Mouse (Mus musculus) ES-CJ7 (cell line): ENCODE measurements around the gene Ptpn11.
A peak's percentile ranks its signal among the peaks of the same experiment; 100 is the strongest.

ENCODE experiments used
- DNase-seq: peaks from one replicate; pipeline ENCODE4 v3.0.0; 2011; ENCODE audit warnings: low read depth, low spot score

The Ptpn11 gene

GRCm38 (mm10) chr5:121184375-121184774, 6.8 kb downstream of the Ptpn11 start:
- no peak for DNase-seq

GRCm38 (mm10) chr5:121183269-121183668, 7.9 kb downstream of the Ptpn11 start:
- no peak for DNase-seq

DNA sequence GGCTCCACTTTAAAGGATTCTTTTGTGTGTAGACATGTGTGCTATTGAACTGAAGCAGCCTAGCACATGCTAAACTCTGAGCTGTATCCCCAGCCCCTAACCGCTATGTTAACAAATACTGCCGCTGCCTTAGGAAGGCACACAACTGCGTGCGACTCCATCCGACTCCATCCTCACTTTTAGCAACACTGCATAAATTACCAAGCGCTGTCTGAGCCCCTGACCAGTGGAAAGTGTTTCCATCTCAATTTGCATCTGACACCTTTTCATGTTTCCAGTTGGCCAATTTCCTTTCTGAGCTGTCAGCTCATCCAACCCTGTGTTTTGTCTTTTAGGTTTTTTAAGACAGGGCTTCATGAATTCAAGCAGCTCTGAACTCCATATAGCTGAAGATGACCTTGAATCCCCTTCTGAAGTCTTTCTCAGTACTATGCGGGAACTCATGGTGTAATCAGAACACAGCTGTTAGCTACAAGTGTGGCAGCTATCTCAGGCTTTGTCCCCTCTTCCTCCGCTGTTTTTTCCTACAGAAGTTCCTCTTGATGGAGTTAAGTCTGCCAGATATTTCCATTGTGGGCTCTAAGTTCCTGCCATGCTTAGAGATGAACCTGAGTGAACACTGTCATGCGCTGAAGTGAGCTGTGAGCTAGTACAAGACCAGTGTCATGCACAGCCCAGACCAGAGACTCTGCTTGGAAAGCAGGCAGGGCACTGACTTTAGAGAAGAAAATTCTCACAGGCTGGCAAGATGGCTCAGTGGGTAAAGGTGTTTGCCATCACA, 11.9 kb downstream of the Ptpn11 start:
- DNase-seq: no peak

- peak; percentile 35 for DNase-seq
Observed at GRCm38 (mm10) chr5:121172835-121173234, 18.4 kb downstream of the Ptpn11 start.

DNA sequence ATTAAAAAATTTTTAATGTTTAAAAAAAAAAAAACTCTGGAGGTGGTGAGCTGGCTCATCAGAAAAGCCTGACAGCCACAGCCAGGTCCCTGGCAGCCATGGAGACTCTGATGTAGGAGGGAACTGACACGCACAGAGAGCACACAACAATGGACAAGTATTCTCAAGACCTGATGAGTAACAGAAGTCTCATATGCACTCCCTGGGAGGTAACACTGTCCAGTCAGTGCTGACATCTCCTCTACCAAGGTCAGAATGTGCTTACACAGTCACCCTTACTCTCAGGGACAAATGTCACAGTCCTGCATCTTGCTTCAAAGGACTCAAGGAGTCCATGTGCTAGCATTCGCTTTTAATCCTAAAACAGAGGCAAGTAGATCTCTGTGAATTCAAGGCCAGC, 21.6 kb downstream of the Ptpn11 start:
- DNase-seq: no peak

GRCm38 (mm10) chr5:121166884-121167283, 24.3 kb downstream of the Ptpn11 start:
- no peak for DNase-seq

- DNase-seq: no peak
Observed at GRCm38 (mm10) chr5:121162923-121163322, 28.3 kb downstream of the Ptpn11 start.

DNA sequence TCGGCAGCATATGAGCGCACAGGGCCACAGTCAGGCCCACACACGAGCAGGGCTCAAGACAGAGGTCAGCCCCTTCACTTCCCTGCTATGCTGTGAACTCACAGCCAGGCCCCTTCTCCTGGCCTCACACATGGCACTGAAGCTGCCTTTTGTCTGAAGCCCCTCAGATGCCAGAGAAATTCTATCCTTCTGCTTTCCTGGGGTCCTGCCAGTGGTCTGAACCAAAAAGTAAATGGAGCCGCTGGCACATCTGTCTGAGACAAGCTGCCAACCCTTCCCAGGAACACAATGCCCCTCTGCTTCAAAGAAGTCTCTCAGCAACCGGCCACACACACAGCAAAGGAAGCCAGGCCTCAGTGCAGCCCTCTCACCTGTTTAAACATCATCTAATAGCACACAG, 28.9 kb downstream of the Ptpn11 start:
- DNase-seq: no peak

DNA sequence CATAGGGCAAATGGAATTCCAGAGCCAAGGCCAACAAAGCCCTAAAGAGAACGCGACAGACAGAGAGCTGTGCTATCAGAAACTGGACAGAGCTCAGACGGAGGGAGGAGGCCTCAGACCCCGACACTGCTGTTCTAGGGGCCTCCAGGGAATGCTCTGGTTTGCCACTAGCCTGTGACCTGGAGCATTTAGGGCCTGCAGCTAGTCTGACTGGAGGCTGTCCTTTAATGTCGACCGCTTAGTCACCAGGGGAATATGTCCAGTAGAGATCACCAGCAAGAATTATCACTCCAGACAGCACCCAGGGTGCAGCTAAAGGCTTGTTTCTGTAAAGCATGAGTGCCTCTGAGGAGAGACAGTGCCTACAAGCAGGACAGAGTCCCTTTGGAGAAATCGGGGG, 32.2 kb downstream of the Ptpn11 start:
- DNase-seq: no peak

GRCm38 (mm10) chr5:121157489-121157888, 33.7 kb downstream of the Ptpn11 start:
- DNase-seq: no peak

GRCm38 (mm10) chr5:121157017-121157416, 34.2 kb downstream of the Ptpn11 start:
- DNase-seq: no peak

GRCm38 (mm10) chr5:121156121-121156520, 35.1 kb downstream of the Ptpn11 start:
- DNase-seq: no peak

DNA sequence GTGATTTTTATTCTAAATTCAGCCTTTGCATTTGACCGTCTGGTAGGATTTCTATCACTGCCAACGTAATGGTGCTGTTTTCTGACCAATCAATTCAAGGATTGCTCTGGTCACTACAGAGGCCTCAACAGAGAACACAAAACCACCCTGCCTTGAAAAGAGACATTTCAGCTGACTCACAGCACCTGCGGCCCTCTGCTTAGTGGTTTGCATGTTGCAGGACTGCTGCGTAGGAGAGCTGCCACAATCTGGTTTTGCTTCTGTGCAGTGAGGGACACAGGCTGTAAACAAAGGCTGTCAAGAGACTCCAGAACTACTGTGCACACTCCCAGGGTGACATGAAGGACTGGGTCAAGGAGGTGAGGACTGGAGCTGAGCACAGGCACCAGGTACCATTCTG, 40.5 kb downstream of the Ptpn11 start:
- no peak for DNase-seq

DNA sequence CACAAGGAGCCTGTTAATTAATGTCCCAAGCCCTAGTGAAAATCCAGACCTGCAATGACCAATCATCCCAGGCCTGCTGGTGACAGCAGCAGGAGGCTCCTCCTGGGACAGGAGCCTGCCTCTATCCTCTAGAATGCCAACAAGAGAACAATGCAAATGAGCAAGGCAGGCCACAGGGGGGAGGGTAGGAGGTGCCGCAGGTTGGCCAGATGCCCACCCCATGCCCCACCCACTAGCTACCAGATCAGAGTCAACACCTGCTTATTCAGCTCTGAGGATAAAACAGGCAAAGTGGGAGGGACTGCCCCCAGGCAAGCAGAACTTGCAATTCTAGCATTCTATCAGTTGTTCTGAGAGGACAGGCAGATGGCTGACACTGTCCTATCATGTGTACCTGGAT, 42.0 kb downstream of the Ptpn11 start:
- peak; percentile 31 for DNase-seq

DNA sequence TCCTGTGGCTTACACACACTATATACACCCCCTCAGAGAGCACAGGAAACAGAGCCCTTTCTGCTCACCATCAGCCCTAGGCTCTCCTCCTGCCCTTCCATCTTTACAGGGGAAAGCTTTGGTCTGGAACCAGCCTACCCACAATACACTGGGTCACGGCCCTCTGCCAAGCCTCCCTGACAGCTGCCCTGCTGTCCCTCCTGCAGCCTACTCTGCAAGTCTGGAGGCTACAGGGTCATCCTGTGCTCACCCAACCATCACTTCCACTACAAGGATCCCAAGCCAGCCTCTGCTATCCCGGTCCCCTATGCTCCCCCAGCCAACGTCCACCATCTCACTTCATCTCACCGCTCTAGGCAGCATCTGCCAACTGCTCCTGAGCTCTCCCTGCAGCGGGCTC, 44.9 kb downstream of the Ptpn11 start:
- no peak for DNase-seq

- no peak for DNase-seq
Observed at GRCm38 (mm10) chr5:121145609-121146008, 45.6 kb downstream of the Ptpn11 start.

GRCm38 (mm10) chr5:121144441-121145238, 46.6 kb downstream of the Ptpn11 start:
- no peak for DNase-seq

DNA sequence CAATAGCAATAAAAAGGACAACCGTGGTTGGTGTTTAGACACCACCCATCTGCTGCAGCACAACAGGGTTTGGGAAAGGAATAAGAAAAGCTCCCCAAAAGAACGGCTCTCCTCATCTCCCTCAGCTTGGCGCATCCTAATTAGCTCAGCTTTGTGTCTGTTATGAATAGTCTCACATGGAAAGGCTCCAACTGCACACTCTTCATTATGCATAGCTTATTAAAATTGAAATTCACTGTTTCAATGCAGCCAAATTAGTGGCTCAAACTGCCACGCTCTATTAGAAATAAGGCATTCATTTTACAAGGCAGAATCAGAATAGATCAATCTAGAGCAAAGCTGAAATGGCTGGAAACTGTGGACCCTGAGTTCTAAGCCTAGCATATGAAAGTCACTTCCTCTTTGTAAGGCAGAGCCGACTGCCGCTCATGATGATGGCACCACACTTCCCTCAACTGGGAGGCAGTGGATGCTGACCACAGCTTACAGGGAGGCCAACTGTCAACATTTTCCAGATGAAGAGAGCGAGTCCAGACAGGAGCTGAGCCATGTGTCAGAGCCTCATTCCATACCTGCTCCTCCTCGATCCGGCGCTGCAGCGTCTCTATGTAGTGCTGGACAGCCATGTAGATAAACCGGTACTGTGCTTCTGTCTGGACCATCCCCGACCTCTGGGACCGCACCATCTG, 48.6 kb downstream of the Ptpn11 start:
- no peak for DNase-seq

DNA sequence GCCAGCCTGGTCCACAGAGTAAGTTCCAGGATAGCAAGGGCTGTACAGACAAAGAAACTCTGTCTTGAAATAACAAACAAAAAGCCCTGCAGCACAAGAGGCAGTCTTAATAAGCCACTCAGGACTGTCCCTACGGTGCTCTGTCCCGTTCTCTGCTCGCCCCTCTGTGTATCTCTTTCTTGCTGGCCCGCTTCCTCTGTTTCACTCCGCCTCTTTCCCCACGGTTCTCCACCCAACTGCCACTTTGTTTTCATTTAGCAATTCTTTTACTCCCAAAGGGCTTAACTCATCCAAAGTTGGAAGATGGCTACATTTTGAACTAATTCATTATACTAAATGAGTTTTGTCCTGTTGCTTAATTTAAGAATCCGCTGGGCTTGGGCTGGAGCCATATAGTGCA, 50.9 kb downstream of the Ptpn11 start:
- DNase-seq: no peak

DNA sequence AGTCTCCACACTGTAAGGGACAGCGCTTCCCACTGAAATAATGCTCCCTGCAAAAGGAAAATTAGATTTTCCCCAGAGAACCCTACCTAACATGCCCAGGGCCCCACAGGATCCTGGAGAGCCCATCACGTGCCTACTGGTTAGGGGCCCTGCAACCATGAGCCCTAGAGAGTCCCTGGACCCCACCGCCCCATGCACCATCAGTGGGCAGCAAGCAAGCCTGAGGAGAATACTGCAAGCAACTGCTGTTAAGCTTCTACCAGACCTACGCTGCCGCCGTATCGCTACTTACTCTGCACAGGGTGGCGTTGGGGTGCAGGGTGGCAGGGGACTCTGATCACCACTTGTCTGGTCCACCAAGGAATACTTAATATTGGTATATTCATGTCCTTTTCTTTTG, 54.1 kb downstream of the Ptpn11 start:
- no peak for DNase-seq

DNA sequence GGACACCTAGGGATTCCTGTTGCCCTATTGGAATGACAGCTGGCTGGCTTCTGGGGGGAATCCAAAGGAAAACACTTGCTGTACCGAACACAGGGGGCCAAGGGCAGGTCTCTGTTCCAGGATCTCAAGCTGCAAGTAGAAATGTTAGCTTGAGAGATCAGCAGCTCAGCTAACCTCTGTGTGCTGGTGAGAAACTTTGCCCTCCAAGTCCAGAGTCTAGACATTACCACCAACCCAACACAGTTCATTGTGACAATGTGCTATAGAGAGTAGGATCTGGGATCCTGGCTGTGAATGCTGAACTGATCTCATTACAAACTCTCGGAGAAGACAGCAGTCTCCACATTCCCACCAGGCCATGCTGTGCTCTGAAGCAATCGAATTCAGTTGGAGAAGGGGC, 59.4 kb downstream of the Ptpn11 start:
- no peak for DNase-seq

GRCm38 (mm10) chr5:121129254-121129653, 61.9 kb downstream of the Ptpn11 start:
- peak; percentile 36 for DNase-seq
